Mouse (Mus musculus): ENCODE measurements at regions not wholly inside any gene's neighbourhood (a gene's known extent, or its start where the extent isn't known, plus 50 kb on each side); places are given as distances from the start of the nearest gene placed in this dataset.

DNA sequence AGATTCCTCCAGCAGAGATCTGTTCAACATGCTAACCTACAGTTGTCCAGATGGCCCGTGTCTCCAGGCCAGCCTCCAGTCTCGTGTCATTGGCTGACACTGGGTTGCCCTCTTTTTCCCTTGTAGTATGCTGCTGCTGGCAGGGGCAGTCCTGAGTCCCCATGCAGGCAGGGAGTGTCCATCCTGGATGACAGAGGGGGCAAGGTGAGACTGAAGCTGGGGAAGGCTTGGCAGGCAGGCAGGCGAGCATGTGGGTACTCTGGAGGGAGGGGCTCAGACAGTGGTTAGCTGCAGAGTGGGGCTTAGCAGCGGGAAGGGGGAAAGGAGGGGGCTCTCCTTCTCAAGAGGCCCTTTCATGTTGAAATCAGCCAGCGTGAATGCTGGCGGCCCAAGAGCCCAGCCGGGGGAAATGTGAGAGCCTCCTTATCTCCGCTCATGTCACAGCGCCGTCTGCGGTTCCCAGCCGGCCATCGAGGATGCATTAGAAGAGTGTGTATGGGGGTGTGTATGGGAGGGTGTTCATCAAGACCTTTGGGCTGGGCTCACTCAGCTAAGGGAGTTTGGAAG lies 112.9 kb downstream of the Pja1 start:
- DNase-seq (ENCODE audit: low read depth, low spot score): no peak
- WGBS: 60% methylated on average over 13 of the region's 13 CpGs

DNA sequence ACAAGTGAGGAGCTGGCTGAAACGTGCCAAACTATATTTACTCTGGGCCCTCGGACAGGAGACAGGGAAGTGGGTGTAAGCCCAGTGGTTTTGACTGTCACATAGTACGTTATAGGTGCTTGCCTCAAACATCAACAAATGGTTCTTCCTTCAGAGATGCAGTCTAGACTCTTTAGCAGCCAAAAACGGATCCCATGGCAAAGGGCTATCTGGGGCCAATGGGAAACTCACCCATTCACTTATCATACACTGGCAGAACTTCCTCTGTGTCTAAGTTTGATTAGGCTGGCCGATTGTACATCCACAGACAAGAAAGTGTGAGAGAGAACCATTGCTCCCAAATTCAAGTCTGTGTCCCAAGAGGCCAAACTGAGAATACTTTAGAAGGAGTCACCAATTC lies 115.9 kb downstream of the Pja1 start:
- no peak for DNase-seq (ENCODE audit: low read depth, low spot score)
- WGBS: 63% methylated on average over 5 of the region's 5 CpGs

DNA sequence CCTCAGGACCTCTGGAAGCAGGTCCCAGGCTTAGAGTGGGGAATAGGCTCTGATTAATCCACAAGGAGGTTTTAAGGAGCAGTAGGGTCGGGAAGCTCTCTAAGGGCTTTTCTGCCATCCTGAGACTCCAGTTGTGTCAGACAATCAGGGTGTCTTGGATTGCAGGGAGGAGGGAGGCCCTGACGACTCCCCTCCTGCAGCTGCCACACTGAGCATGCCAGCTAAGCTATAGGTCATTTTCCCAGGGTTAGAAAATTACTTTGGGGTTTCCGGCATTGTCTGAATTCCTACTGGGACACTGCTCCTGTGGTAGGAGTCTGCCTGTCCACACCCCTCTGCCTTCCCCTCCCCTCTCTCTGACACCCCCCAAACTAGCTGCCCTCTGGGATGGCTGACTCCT lies 120.8 kb downstream of the Pja1 start:
- DNase-seq (ENCODE audit: low read depth, low spot score): no peak
- 67% methylated on average over 3 of the region's 3 CpGs for WGBS

DNA sequence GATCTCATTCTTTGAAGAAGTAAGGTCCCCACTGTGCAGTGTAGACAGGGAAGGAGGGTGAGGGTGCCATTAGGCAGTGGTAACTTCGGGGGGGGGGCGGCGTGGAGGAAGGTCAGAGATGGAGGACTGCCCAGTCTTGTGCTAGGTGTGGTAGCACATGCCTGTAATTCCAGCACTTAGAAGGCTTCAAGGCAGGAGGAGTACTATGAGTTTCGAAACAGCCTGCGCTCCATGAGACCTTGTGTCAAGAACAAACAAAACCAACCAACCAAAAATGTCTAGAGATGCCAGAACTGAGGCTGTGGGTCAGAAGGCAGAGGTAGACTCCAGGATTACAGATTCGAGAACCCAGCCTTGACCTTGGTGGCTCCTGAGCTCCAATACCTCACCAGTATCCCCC lies 130.8 kb downstream of the Pja1 start:
- 77% methylated on average over 6 of the region's 6 CpGs for WGBS

DNA sequence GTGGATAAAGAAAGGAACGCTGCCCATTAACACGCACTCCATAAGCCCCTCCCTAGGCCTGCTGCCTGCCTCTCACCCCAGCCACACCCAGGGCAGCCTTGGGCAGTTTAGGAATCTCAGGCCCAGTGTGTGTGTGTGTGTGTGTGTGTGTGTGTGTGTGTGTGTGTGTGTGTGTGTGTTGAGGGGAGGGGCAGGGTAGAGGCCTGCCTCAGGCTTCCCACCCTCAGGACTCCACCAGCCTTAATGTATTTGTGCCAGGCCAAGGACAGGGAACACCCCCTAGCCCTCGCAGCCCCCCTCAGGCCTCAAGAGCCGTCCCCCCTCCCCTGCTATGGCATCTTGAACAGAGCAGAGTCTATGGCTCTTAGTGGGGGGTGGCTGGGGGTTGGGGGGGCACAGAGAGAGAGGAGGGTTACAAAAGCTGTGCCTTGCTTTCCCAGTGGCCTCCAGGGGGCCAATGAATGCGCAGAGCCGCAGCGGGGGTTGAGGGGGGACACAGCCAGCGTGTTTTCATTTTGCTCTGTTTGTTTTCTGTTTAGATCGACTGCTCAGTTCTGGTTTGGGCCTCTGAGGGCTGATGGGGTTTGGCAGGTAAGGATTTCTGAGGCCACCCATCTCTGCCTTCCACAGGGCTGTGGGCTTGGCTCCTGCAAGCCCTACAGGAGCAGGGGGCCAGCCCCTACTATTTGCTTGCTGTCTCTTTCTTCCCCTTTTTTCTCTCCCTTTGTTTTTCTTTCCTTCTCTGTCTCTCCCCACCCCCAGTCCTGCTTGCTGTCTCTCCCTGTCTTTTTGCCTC lies 131.8 kb downstream of the Pja1 start:
- DNase-seq (ENCODE audit: low read depth, low spot score): no peak
- WGBS: 48% methylated on average over 9 of the region's 9 CpGs

More for the DNA sequence above, 130.8 kb downstream of the Pja1 start:
- no peak for DNase-seq (ENCODE audit: low read depth, low spot score)

DNA sequence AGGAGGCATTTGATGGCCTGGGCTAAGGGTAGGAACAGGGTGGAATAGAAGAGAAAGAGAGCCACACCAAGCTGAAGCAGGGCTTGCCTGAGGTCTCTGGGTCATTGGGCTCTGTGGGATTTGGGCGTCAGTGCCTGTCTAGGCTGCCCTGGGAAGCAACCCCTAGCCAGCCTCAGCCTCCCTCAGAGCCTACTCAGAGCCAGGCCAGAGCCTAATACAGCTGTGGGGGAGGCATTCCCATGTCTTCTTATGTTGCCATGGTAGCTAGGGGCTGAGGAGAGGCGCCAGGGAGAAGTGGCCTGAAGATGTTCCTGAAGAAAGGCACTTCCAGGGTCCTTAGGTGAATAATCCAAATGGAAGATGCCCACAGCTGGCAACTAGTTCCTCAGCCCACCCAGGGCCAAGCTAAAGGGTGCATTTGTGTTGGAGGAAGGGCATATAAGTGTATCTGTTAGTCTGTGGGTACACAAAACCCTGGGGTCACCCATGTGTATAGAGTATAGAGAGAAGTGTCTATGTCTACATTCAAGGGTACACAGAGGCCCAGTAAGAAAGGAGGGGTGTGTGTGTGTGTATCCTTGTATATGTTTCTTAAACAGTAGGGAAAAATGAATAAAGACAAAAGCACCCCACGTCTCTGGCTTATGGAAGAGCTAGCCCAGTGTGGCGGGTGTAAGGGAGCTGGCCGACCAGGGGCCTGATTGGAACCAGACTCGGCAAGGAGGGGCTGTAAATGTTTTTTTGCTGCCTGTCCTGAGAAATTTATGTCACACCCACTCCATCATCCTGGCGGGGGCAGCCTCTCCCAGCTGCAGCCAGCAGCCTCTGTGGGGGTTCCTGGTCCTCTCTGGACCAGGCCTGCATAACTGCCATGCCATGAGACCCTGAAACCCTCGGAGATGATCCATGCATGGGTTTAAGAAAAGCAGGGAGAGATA lies 134.2 kb downstream of the Pja1 start:
- DNase-seq (ENCODE audit: low read depth, low spot score): no peak
- WGBS: 78% methylated on average over 8 of the region's 8 CpGs

DNA sequence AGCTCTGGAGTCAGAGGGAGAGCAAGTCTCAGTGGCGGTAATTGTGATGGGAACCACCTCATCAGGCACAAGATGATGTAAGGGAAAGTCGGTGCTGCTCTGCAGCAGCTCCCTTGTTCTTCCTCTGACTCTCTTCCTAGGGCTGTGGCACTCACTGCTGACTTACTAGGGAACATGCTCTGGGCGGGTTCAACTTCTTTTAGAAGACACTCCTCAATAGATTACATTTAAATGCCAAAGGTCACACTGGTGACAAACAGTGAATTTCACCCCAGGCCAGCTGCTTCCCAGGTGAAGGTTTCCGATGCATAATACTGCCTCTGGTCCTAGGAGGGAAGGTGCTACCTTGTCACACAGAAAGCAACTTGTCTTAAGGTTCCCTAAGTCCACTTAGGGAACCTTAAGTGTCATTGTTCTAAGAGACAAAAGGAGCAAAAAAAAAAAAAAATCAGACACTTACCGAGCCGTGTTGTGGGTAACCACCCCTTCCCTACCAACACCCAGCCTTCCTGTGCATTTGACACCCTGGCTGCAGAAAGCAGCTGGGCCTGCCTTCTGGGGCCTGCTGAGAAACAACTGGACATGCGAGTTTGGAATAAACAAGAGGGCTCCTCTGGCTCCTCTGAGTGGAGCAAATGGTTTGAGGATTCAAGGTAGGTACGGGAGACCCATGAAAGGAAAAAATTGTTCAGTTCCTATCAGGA lies 135.0 kb downstream of the Pja1 start:
- DNase-seq (ENCODE audit: low read depth, low spot score): no peak
- 44% methylated on average over 8 of the region's 8 CpGs for WGBS

DNA sequence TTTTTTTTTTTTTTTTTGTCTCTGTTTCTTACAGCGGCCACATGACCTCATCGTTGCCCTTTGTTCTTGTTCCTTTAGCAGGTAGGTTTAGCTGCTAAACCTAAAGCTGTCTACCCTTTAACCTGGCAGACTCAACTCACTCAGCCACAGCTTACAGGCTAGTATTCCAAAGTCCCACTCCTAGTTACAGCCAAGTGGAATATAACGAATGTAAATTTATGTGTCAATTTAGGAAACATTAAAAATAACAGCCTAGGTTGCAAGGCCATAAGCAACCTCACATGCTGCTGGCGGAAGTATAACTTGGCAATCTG lies 138.7 kb downstream of the Pja1 start:
- WGBS: 43% methylated on average over 4 of the region's 4 CpGs
- DNase-seq (ENCODE audit: low read depth, low spot score): no peak

DNA sequence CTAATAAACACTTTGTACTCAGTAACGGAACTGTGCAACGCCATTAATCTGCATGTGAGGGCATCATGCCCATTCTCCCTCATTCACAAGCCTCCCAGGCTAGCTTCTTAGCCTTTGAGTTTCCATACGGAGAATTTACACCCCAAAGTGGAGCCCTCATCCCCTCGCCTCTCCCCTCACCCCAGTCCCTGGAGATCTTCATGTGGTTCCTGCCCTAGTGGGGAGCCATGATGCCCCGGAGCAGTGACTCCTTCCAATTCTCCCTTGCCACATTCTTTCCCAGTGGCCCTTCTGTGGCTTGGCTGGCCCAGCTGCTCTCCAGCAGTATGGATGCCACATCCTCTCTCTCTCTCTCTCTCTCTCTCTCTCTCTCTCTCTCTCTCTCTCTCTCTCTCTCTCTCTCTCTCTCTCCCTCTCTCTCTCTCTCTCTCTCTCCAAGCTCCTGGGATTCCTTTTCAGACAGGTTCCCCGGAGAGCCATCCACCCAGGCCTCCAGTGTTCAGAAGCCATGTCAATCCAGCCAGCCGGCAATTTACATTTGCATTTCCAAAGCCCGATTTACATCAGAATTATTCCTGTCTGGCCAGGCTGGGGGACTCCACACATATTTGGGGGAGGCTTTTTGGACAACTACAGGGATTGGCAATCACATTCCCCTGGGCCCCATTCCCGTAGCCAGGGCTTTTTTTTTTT lies 139.2 kb downstream of the Pja1 start:
- 75% methylated on average over 9 of the region's 9 CpGs for WGBS
- no peak for DNase-seq (ENCODE audit: low read depth, low spot score)

DNA sequence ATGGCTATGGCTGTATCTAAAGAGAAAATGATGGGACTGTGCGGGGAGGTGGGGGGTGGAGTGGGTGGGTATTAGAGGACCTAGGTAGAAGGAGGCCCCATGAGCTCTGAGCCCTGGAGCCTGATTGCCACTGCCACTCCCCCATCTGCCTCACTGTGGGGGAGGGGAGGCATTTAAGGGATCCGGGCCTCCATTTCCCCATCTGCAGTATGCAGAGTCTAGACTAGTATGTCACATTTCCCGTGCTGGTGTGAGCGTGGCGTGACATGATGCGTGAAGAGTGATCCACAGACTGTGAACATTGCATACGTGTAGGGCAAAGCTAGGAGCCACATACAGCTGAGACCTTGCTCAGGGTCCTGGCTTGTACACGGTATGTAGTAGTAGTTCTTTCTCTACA lies 140.7 kb downstream of the Pja1 start:
- DNase-seq (ENCODE audit: low read depth, low spot score): no peak
- 94% methylated on average over 8 of the region's 8 CpGs for WGBS

DNA sequence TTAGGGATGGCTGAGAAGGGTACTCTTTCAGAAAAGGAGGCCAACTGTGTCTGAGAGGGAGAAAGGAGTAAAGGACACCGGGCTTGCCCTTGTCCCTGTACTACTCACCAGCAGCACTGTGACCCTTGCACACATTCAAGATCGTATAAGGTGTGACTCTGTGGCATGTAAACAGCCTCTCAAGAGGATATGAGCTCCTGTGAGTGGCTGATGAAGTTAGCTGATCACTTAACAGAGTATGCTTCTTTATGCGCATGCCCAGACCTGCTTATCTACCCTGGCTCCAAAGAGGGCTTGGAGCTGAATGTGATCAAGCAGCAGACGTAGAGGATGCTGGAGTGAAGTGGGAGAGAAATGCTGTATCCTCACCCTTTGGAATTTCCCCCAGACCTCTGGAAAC lies 142.5 kb downstream of the Pja1 start:
- no peak for DNase-seq (ENCODE audit: low read depth, low spot score)
- WGBS: 41% methylated on average over 4 of the region's 4 CpGs

DNA sequence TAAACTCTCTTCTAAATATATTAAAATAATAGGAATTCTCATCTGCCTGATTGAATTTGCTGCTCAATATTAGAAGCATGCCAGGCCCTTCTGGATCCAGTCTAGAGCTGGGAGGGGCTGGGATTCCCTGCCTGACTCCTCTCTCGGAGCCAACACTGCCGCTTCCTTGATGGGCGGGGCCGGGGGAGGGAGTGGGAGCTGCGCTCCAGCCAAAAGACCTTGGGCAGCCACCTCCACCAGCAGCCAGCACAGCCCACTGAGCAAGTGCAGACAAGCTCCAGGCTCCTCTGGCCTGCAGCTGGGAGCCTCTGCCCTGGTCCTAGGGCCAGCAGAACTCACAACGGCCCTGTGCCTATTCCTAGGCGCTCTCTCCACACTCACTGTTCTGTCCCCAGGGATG lies 144.9 kb downstream of the Pja1 start:
- DNase-seq (ENCODE audit: low read depth, low spot score): no peak
- WGBS: 34% methylated on average over 7 of the region's 7 CpGs

DNA sequence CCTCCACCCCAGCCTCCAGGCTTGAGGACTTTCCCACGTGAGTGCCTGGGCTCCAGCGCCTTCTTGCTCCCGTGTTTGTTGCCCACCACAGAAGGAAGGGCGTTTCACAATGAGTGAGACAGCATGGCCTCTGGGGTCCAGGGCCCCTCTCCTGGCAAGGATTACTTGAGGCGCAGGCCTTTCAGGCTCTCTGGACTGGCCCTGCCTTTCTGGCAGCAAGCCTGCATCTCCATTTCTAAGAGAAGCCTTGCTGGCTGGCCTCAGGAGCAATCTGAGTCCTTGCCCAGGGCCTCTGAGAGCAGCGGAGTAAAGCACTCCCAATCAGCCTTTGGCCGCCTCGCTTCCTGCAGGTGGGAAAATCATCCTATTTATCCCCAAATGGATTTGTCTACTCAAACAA lies 145.6 kb downstream of the Pja1 start:
- DNase-seq (ENCODE audit: low read depth, low spot score): no peak
- 64% methylated on average over 8 of the region's 8 CpGs for WGBS

DNA sequence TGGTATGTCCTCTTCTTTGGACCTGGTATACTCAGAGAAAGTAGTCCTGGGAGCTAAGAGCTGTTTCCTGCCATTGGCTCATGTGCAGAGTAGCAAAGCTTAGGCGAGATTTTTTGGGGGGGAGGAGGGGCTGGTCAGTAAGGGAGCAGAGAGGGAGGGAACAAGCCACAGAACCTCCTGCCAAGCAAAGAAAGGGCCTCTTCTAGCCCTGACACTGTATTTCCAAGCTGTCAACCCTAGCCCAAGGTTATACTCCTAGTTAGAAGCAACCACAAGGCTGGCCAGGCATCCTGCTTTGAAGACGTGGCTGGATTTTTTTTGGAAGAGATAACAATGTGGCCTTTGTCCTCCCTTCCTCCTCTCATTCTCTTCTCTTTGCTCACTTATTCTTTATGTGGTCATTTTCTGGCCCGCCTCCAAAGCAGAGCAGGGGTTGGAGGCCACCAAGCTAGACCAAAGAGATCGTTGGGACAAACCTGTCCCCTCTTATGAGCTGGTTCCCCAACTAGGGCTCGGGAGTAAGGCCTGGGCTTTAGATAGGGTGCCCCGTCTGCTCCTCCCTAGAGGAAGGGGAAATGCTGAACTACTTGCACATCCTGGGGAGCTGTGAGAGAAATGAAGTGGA lies 146.4 kb downstream of the Pja1 start:
- WGBS: 63% methylated on average over 6 of the region's 6 CpGs
- DNase-seq (ENCODE audit: low read depth, low spot score): no peak

DNA sequence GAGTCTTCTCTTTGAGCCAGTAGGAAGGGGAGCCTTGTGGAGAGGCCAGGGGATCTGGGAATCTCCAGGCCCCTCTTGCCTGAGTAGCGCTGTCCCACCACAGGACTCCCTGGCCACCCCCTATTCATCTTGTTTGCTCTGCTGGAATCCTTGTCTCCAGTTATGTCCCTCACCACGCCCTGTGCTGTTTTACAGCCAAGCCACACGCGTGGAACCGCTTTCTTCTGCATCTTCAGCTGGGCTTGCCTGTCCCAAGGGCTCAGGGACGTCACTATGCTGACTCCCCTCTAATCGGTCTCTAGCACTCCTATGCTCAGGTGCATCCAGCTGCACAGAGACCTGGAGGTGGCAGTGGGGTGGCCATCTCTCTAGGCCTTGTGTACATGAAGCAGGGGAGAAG lies 151.3 kb downstream of the Pja1 start:
- no peak for DNase-seq (ENCODE audit: low read depth, low spot score)
- 55% methylated on average over 7 of the region's 7 CpGs for WGBS

DNA sequence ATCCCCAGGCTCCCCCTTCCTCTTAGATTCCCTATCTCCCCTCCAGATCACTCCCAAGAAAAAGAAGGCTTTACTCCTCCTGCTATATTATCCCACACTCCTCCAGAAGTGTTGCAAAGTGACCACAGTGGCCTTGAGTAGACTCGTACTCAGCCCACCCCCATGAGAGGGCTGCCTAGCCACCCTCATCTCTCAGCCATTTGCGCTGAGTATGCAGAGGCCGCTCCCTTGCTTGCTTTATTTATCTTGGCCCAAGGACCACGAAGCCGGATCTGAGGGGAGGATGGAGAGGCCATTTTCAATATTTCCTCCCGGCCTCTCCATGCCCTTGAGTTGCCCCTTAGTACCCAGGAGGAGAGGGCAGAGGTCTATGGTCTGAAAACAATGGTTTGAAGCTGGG lies 151.9 kb downstream of the Pja1 start:
- DNase-seq (ENCODE audit: low read depth, low spot score): no peak
- 48% methylated on average over 6 of the region's 6 CpGs for WGBS

DNA sequence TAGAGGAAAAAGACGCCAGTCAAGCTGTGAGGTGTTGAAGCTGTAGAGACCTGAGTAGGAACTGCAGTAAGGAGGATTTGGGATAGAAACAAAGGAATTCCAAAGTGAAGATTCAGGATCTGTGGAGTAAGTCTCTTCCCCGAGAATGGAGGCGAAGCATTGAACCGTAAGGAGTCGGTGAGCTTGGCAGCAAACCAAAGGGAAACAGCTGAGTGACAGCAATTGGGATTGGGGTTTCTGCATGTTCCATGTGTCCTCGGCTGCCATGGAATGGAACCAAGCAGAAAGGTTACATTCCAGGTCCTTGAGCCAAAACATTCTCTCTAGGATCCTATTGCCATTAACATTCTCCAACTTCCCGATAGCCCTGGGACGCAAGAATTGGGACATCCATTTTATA lies 152.9 kb downstream of the Pja1 start:
- DNase-seq (ENCODE audit: low read depth, low spot score): no peak
- 81% methylated on average over 8 of the region's 8 CpGs for WGBS

DNA sequence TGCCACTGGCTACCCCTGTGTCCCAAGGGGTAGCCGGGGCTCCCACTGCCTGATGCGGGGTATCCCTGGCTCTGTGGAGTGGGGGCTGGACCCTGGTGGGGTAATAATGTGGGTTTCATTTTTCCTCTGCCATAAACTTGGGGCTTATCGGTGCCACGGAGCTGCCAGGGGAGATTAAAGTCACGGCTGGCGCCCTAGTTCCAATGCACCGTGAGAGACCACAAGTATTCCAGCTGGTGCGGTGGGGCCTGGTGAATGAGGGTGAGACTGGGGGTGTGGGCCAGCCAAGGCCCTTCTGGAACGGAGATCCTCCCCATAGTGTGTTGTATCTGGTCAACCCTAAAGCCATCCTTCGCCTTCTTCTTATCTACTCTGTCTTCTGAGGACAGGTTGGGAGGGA lies 153.3 kb downstream of the Pja1 start:
- 84% methylated on average over 10 of the region's 10 CpGs for WGBS
- no peak for DNase-seq (ENCODE audit: low read depth, low spot score)

DNA sequence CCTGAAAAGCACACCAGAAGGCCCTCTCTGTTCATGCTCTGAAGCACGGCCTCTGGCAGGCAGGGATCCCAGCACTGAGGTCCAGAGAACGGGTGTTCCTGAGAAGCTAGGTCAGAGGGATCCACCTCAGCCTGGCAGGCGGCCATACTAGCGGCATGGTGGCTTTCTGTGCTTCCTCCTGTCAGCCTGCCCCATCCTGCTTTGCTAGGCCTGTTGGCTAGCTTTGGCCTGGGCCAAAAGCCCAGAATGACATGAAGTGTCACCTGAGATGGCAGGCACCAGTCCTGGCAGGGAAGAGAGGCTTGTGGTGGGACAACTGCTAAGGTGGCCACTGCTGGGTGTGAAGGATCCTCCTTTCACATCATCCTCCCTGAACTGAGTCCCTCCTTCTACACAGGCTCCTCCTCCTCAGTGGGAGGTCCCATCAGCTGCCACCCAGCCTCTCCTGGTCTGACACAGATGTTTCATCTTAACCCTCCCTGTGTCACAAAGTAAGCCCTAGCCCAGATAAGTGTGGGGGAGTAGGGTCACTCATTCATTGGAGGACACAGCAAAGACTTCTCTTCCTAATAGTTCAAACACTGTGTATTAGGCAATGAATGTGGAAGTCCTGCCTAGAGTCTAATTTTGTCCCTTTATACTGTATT lies 154.5 kb downstream of the Pja1 start:
- DNase-seq (ENCODE audit: low read depth, low spot score): no peak
- 73% methylated on average over 4 of the region's 4 CpGs for WGBS
